Mouse (Mus musculus) erythroblast, embryonic 14.5 days (primary cell): ENCODE measurements at regions not wholly inside any gene's neighbourhood (a gene's known extent, or its start where the extent isn't known, plus 50 kb on each side); places are given as distances from the start of the nearest gene placed in this dataset.

Source experiments
- GATA1 ChIP-seq: IDR thresholded peaks from 2 replicates; pipeline ENCODE4 v1.6.1; 2012; ENCODE audit warnings: low read length, inconsistent platforms, mixed read lengths
- TAL1 ChIP-seq: IDR thresholded peaks from 3 replicates; pipeline ENCODE4 v1.6.1; 2012; ENCODE audit warnings: low read length, inconsistent platforms, mixed read lengths

DNA sequence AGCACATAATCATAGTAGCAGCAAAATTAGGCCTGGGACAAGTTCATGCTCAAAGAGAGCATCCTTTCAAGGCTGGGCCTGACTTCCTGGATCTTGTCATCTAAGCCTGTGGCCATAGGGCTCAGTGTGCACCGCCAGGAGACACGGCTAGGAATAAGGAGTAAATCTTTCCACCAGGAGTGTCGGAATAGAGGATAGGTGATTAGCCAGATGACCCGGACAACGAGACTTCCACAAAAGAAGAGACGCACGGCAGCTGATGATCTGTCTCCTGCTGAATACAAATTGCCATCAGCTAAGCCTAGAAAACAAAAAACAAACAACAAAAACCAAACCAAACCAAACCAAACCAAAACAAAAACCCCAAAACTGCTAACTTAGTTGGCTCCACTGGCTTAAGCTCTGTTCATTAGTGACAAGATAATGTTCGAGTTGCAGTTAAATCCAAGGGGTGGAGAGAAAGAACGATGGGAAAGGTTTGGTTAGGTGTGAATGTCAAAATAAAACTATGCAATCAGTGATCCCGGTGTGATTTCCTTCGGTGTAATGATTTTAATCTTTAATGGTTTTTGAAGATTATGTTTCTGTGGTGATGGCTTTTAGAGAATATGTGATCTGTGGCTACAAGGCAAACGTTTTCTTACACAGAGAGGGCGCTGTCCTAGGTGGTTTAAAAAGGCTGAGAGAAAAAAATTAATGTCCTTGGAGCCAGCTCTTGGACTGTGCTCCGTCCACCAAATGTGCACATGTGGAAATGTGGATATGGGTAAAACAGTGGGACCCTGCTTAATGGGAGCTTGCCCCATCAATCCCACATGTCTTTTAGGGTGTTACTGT is 51.8 kb upstream of the Ezh2 start:
- no peak for TF ChIP-seq GATA1
- TF ChIP-seq TAL1: no peak
